Mouse (Mus musculus) naive thymus-derived CD4-positive, alpha-beta T cell, adult 5 months (primary cell): ENCODE measurements around the gene Zfp597. TPM values are rescaled to one million over a fixed set of nuclear protein-coding genes. Genes with fewer than 3 reads are reported as not detected.

Source experiments
- polyA plus RNA-seq: library from polyadenylated mRNA; unstranded; fragments of 100-300 nt; shearing (Covaris generic); gene quantifications from one replicate; pipeline ENCODE4 v1.2.1, GENCODE M21; 2017

Gene Zfp597
- polyA plus RNA-seq, result 10.5 TPM

GRCm38 (mm10) chr16:3884201-3885064 is at the start of gene Zfp597, which contains the start of gene Gm20695:
Gene Zfp597 (minus strand): TSS chr16:3884561.
Gene Gm20695 (plus strand): TSS chr16:3884648.

GRCm38 (mm10) chr16:3908537-3909111 is 24.3 kb upstream of the Zfp597 start, which contains the start of the genes 1700037C18Rik and Cluap1:
Gene 1700037C18Rik (minus strand): TSS chr16:3908689.
Gene Cluap1 (plus strand): TSS chr16:3908801.

GRCm38 (mm10) chr16:3872216-3873047 is 11.9 kb downstream of the Zfp597 start, which contains the start of gene Naa60:
Gene Naa60 (plus strand): TSS chr16:3872375.

GRCm38 (mm10) chr16:3846711-3847518 is 37.4 kb downstream of the Zfp597 start, which contains the start of gene Zfp174:
Gene Zfp174 (plus strand): TSS chr16:3847268.

GRCm38 (mm10) chr16:3830588-3831109 is 53.7 kb downstream of the Zfp597 start, which contains the start of gene Olfr15:
Gene Olfr15 (plus strand): TSS chr16:3830878.

Other genes with a start within 250 kb of the Zfp597 start
- gene Mefv, start 166.5 kb downstream of the Zfp597 start, polyA plus RNA-seq, result not detected
- 73.5 TPM for gene Zfp263, start 140.5 kb downstream of the Zfp597 start, polyA plus RNA-seq
- gene Olfr15, start 53.7 kb downstream of the Zfp597 start, polyA plus RNA-seq, result 0.19 TPM
- 0.50 TPM for gene Zfp174, start 37.3 kb downstream of the Zfp597 start, polyA plus RNA-seq
- 87.3 TPM for gene Naa60, start 12.2 kb downstream of the Zfp597 start, polyA plus RNA-seq
- not detected for gene Gm20695, start 87 bp upstream of the Zfp597 start, polyA plus RNA-seq
- 6.5 TPM for gene 1700037C18Rik, start 24.1 kb upstream of the Zfp597 start, polyA plus RNA-seq
- 9.6 TPM for gene Cluap1, start 24.2 kb upstream of the Zfp597 start, polyA plus RNA-seq
- gene Nlrc3, start 92.1 kb upstream of the Zfp597 start, polyA plus RNA-seq, result 55.6 TPM
- 36.7 TPM for gene Slx4, start 119.2 kb upstream of the Zfp597 start, polyA plus RNA-seq
- 8.9 TPM for gene Dnase1, start 152.4 kb upstream of the Zfp597 start, polyA plus RNA-seq
- 63.1 TPM for gene Trap1, start 193.3 kb upstream of the Zfp597 start, polyA plus RNA-seq